Mouse (Mus musculus) forebrain, embryonic 14.5 days (tissue): Measurements from ENCODE around the gene Bcl11b. TPM values are rescaled to one million over a fixed set of nuclear protein-coding genes. Genes with fewer than 3 reads are reported as not detected.

Source experiments
- ATAC-seq: fragments of 200-750 bp; cut with Nextera tagmentation; 2 replicates; pipeline ENCODE4 v1.8.0; 2017; ENCODE audit warnings: mild to moderate bottlenecking, moderate library complexity
- DNase-seq: peaks from one replicate; pipeline ENCODE4 v3.0.0-alpha.2; 2015; ENCODE audit warnings: low spot score
- H3K27ac ChIP-seq: fragments of 300-500 bp; sonication (generic); 2 replicates; pipeline ENCODE4 v1.5.1; 2014; ENCODE audit warnings: low read depth, mild to moderate bottlenecking, control low read depth, low read length, moderate library complexity
- H3K27me3 ChIP-seq: fragments of 300-500 bp; sonication (generic); replicated peaks from 2 replicates; pipeline ENCODE4 v1.6.1; 2014; ENCODE audit warnings: low read length, control low read depth, mixed read lengths; ENCODE audit not compliant: control insufficient read depth, insufficient read depth
- H3K36me3 ChIP-seq: fragments of 300-500 bp; sonication (generic); 2 replicates; pipeline ENCODE4 v1.6.1; 2014; ENCODE audit warnings: low read length, control low read depth; ENCODE audit not compliant: control insufficient read depth, insufficient read depth
- H3K4me1 ChIP-seq: fragments of 300-500 bp; sonication (generic); 2 replicates; pipeline ENCODE4 v1.6.1; 2014; ENCODE audit warnings: antibody characterized with exemption, low read length, control low read depth; ENCODE audit not compliant: control insufficient read depth, insufficient read depth
- H3K4me2 ChIP-seq: fragments of 300-500 bp; sonication (generic); 2 replicates; pipeline ENCODE4 v1.6.1; 2014; ENCODE audit warnings: mild to moderate bottlenecking, control low read depth, low read length
- H3K4me3 ChIP-seq: fragments of 300-500 bp; sonication (generic); 2 replicates; pipeline ENCODE4 v1.5.1; 2014; ENCODE audit warnings: low read depth, low read length, control low read depth
- H3K9ac ChIP-seq: fragments of 300-500 bp; sonication (generic); 2 replicates; pipeline ENCODE4 v1.6.1; 2014; ENCODE audit warnings: mild to moderate bottlenecking, low read length, control low read depth, moderate library complexity
- H3K9me3 ChIP-seq: fragments of 300-500 bp; sonication (generic); replicated peaks from 2 replicates; pipeline ENCODE4 v1.6.1; 2016; ENCODE audit warnings: low read length, control low read depth, mixed read lengths; ENCODE audit not compliant: control insufficient read depth
- WGBS: fragments of 180-500 bp; shearing (Covaris S2); extraction: QIAGEN DNeasy Blood & Tissue Kit; methylation state at CpG from one replicate; pipeline ENCODE4 v1.1.7; 2014; 5-methylcytosine and 5-hydroxymethylcytosine counted together
- polyA plus RNA-seq: library from polyadenylated mRNA; unstranded; fragments of >200 nt; fragmentation: Nextera tagmentation; extraction: Ambion mirVana; gene quantifications from 2 replicates; pipeline ENCODE4 v1.2.1, GENCODE M21; 2014

Bcl11b gene
- polyA plus RNA-seq, 1 experiment from 2014 or later: 76.7 TPM

GRCm38 (mm10) chr12:108001652-108002340 is 1.6 kb downstream of the Bcl11b start:
- Histone ChIP-seq H3K36me3 (no peaks in the 10 kb centered on the region), H3K27ac (peak overlapping the region; percentile 99), H3K27me3 (no peaks in the 10 kb centered on the region), H3K4me3 (peak overlapping the region; percentile 98), H3K9ac (peak overlapping the region; percentile 100), H3K9me3 (no peaks in the 10 kb centered on the region), H3K4me2 (peak overlapping the region; percentile 65), H3K4me1 (peaks cover 29% of the 10 kb centered on the region)
- no peak for ATAC-seq
- peak; percentile 65 for DNase-seq
- 3% methylated on average over 37 of the region's 37 CpGs for WGBS

GRCm38 (mm10) chr12:108000715-108001080 is 2.7 kb downstream of the Bcl11b start:
- Histone ChIP-seq H3K27me3 (no peaks in the 10 kb centered on the region), H3K4me2 (peak overlapping the region; percentile 65), H3K4me3 (peak overlapping the region; percentile 98), H3K4me1 (peaks cover 30% of the 10 kb centered on the region), H3K9ac (peak overlapping the region; percentile 100), H3K36me3 (no peaks in the 10 kb centered on the region), H3K27ac (peak overlapping the region; percentile 99), H3K9me3 (no peaks in the 10 kb centered on the region)
- ATAC-seq: no peak
- WGBS: 9% methylated on average over 2 of the region's 2 CpGs
- DNase-seq: no peak

- Histone ChIP-seq H3K27me3 (no peaks in the 10 kb centered on the region), H3K4me1 (peaks cover 34% of the 10 kb centered on the region), H3K36me3 (no peaks in the 10 kb centered on the region), H3K9me3 (no peaks in the 10 kb centered on the region), H3K27ac (peak overlapping the region; percentile 99), H3K9ac (peak overlapping the region; percentile 100), H3K4me3 (peak overlapping the region; percentile 98), H3K4me2 (peak overlapping the region; percentile 65)
- ATAC-seq (no peak), DNase-seq (no peak)
- WGBS: 46% methylated on average over 15 of the region's 15 CpGs
Observed at GRCm38 (mm10) chr12:107999751-108000714, 3.4 kb downstream of the Bcl11b start.

DNA sequence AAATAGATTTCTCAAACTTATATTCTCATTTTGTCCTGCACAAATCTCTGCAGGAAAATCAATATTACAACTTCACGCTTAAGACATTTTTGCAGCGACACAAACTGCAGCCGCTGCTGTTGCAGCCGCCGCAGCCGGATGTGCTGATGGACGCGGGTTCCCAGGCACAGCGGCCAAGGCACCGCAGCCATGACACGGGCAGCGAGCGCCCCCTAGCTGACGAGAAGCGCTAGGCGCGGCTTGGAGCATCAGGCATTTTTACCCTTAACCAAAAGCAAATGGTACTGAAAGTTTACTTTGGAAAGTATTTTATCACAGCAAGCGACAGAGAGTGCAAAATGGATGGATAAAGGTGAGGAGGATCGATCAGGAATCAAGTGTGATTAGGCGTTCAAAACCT is 4.7 kb downstream of the Bcl11b start:
- DNase-seq: peak; percentile 91
- Histone ChIP-seq H3K4me2 (peak overlapping the region; percentile 65), H3K27ac (peak overlapping the region; percentile 99), H3K9me3 (no peaks in the 10 kb centered on the region), H3K36me3 (no peaks in the 10 kb centered on the region), H3K4me3 (peak overlapping the region; percentile 98), H3K4me1 (peaks cover 37% of the 10 kb centered on the region), H3K9ac (peak overlapping the region; percentile 100), H3K27me3 (no peaks in the 10 kb centered on the region)
- WGBS: 2% methylated on average over 20 of the region's 20 CpGs
- ATAC-seq: peak; percentile 53

GRCm38 (mm10) chr12:107997901-107998300 is 5.5 kb downstream of the Bcl11b start:
- Histone ChIP-seq H3K27me3 (no peaks in the 10 kb centered on the region), H3K4me3 (peak overlapping the region; percentile 98), H3K9ac (peak overlapping the region; percentile 100), H3K4me1 (peaks cover 37% of the 10 kb centered on the region), H3K27ac (peak overlapping the region; percentile 99), H3K9me3 (no peaks in the 10 kb centered on the region), H3K36me3 (no peaks in the 10 kb centered on the region), H3K4me2 (peak overlapping the region; percentile 65)
- ATAC-seq (no peak), DNase-seq (no peak)
- 55% methylated on average over 11 of the region's 11 CpGs for WGBS

- H3K4me1 ChIP-seq: peaks cover 41% of the 10 kb centered on the region
- 15% methylated on average over 3 of the region's 3 CpGs for WGBS
- H3K9ac ChIP-seq: peak overlapping the region; percentile 100
- DNase-seq (no peak), ATAC-seq (no peak)
- no peaks in the 10 kb centered on the region for H3K27me3 ChIP-seq
- H3K9me3 ChIP-seq: no peaks in the 10 kb centered on the region
- peak overlapping the region; percentile 98 for H3K4me3 ChIP-seq
- peak overlapping the region; percentile 65 for H3K4me2 ChIP-seq
- H3K36me3 ChIP-seq: no peaks in the 10 kb centered on the region
- H3K27ac ChIP-seq: peak overlapping the region; percentile 99
Observed at GRCm38 (mm10) chr12:107997241-107997640, 6.2 kb downstream of the Bcl11b start.

GRCm38 (mm10) chr12:107996773-107997172 is 6.6 kb downstream of the Bcl11b start:
- peaks cover 41% of the 10 kb centered on the region for H3K4me1 ChIP-seq
- peak overlapping the region; percentile 65 for H3K4me2 ChIP-seq
- no peaks in the 10 kb centered on the region for H3K36me3 ChIP-seq
- WGBS: 14% methylated on average over 4 of the region's 4 CpGs
- peak overlapping the region; percentile 98 for H3K4me3 ChIP-seq
- peak overlapping the region; percentile 99 for H3K27ac ChIP-seq
- DNase-seq: peak; percentile 38
- no peaks in the 10 kb centered on the region for H3K9me3 ChIP-seq
- H3K9ac ChIP-seq: peak overlapping the region; percentile 100
- H3K27me3 ChIP-seq: no peaks in the 10 kb centered on the region
- ATAC-seq: no peak

- Histone ChIP-seq H3K4me3 (0 out of 2 replicates have a peak overlapping the region, but pooled peaks have one; percentile 98), H3K36me3 (no peaks in the 10 kb centered on the region), H3K9ac (peak overlapping the region; percentile 100), H3K27ac (peak overlapping the region; percentile 46; the same call in 1 of the 2 replicates), H3K9me3 (no peaks in the 10 kb centered on the region), H3K4me1 (peaks cover 42% of the 10 kb centered on the region), H3K27me3 (no peaks in the 10 kb centered on the region), H3K4me2 (peak overlapping the region; percentile 65)
- 56% methylated on average over 6 of the region's 6 CpGs for WGBS
- ATAC-seq: no peak
- DNase-seq: no peak
Observed at GRCm38 (mm10) chr12:107996216-107996615, 7.2 kb downstream of the Bcl11b start.
